Mouse (Mus musculus) megakaryocyte-erythroid progenitor cell, adult 5 weeks (primary cell): ENCODE results near the gene G6pdx. TPM values are rescaled to one million over a fixed set of nuclear protein-coding genes. Genes with fewer than 3 reads are reported as not detected.

ENCODE experiments used
- polyA plus RNA-seq: library from polyadenylated mRNA; stranded (reverse); fragments of >175 nt; gene quantifications from 2 replicates; pipeline ENCODE4 v1.2.3, GENCODE M21; 2012

G6pdx gene
- 19.5 and 27.3 TPM in 2 replicates for polyA plus RNA-seq

GRCm38 (mm10) chrX:74428826-74429276 is at the start of gene G6pdx:
G6pdx (minus strand) TSS chrX:74429194.

GRCm38 (mm10) chrX:74392535-74393443 is 36.2 kb downstream of the G6pdx start, which contains the start of the genes Fam3a and Ikbkg:
Fam3a (minus strand) TSS chrX:74393272.
Ikbkg (plus strand) TSS chrX:74393290.

GRCm38 (mm10) chrX:74372888-74373549 is 56.0 kb downstream of the G6pdx start, which contains the start of the genes Ubl4a and Slc10a3:
Ubl4a (minus strand) TSS chrX:74373218.
Slc10a3 (minus strand) TSS chrX:74373349.

Other genes starting within 250 kb of the G6pdx start
- 125 and 148 TPM in 2 replicates for gene Flna, start 179.4 kb downstream of the G6pdx start, polyA plus RNA-seq
- 42.2 TPM in 2 replicates for gene Emd, start 174.5 kb downstream of the G6pdx start, polyA plus RNA-seq
- gene Rpl10, start 158.4 kb downstream of the G6pdx start, polyA plus RNA-seq = 1,371 and 1,458 TPM in 2 replicates
- 34.8 and 36.9 TPM in 2 replicates for gene Taz, start 147.3 kb downstream of the G6pdx start, polyA plus RNA-seq
- 0.47 and 1.2 TPM in 2 replicates for gene Dnase1l1, start 146.9 kb downstream of the G6pdx start, polyA plus RNA-seq
- 15.5 and 20.0 TPM in 2 replicates for gene Atp6ap1, start 132.1 kb downstream of the G6pdx start, polyA plus RNA-seq
- 35.5 and 48.6 TPM in 2 replicates for gene Gdi1, start 124.2 kb downstream of the G6pdx start, polyA plus RNA-seq
- 34.9 and 43.8 TPM in 2 replicates for gene Fam50a, start 116.2 kb downstream of the G6pdx start, polyA plus RNA-seq
- 4.6 and 6.7 TPM in 2 replicates for gene Plxna3, start 100.1 kb downstream of the G6pdx start, polyA plus RNA-seq
- 5.9 and 6.9 TPM in 2 replicates for gene Lage3, start 75.6 kb downstream of the G6pdx start, polyA plus RNA-seq
- 31.2 and 32.6 TPM in 2 replicates for gene Ubl4a, start 56.0 kb downstream of the G6pdx start, polyA plus RNA-seq
- 4.5 and 5.4 TPM in 2 replicates for gene Slc10a3, start 55.8 kb downstream of the G6pdx start, polyA plus RNA-seq
- 6.1 and 7.7 TPM in 2 replicates for gene Fam3a, start 35.9 kb downstream of the G6pdx start, polyA plus RNA-seq
- gene Ikbkg, start 35.9 kb downstream of the G6pdx start, polyA plus RNA-seq = 9.2 and 10.3 TPM in 2 replicates
- gene Gm6880, start 52.2 kb upstream of the G6pdx start, polyA plus RNA-seq = not detected in 2 replicates
- gene Olfr1326-ps1, start 145.7 kb upstream of the G6pdx start, polyA plus RNA-seq = not detected in 2 replicates
- gene Olfr1325, start 163.5 kb upstream of the G6pdx start, polyA plus RNA-seq = not detected in 2 replicates
- gene Gm5640, start 216.4 kb upstream of the G6pdx start, polyA plus RNA-seq = not detected in 2 replicates